Mouse (Mus musculus): Measurements from ENCODE around the gene Phldb1. TPM values are rescaled to one million over a fixed set of nuclear protein-coding genes. Genes with fewer than 3 reads are reported as not detected.

Phldb1 gene
- polyA plus RNA-seq, 1 experiment from 2014 or later = 36.3 TPM

- Histone ChIP-seq H3K27me3 (ENCODE audit: control insufficient read depth, insufficient read depth, low read length) (peaks cover 8% of the 10 kb centered on the region; the same call in 1 of the 2 replicates), H3K4me2 (replicated peaks; ENCODE audit: low read depth, low read length) (peak overlapping the region; percentile 100), H3K36me3 (ENCODE audit: control insufficient read depth, insufficient read depth, low read length) (no peaks in the 10 kb centered on the region), H3K9me3 (ENCODE audit: control insufficient read depth, low read length) (no peaks in the 10 kb centered on the region), H3K4me1 (replicated peaks; ENCODE audit: control insufficient read depth, insufficient read depth, low read length) (peaks cover 5% of the 10 kb centered on the region), H3K4me3 (ENCODE audit: low read depth, low read length) (peak overlapping the region; percentile 63), H3K9ac (ENCODE audit: low read depth, low read length) (peak overlapping the region; percentile 71), H3K27ac (ENCODE audit: low read depth, low read length) (peak overlapping the region; percentile 24; the same call in 1 of the 2 replicates)
- no peak for ATAC-seq (ENCODE audit: low FRiP score)
- no peak for DNase-seq (ENCODE audit: low spot score)
- 50% methylated on average over 12 of the region's 12 CpGs for WGBS
Measured at GRCm38 (mm10) chr9:44732921-44733530, 2.0 kb downstream of the Phldb1 start.

DNA sequence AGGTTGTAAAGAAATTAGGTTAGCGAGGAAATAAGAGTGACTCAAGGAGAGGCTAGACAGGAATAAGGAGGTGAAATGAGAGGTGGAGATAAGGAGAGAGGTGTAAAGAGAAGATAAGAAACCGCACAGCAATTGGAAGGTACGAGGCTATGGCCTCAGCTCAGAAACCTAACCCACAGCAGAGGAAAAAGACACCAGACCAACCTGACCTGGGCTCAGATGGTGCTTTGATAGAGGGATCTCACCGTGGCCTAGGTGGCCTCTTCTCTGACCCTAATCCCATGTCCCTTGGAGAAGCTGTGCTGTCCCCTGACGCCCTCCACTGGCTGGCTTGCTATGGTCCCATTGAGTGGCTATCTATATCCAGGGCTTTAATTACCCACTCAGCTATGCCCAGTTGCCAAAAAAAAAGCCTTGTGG lies 2.9 kb downstream of the Phldb1 start:
- H3K4me2 ChIP-seq (replicated peaks; ENCODE audit: low read depth, low read length) = no peak overlapping the region
- peaks cover 5% of the 10 kb centered on the region for H3K4me1 ChIP-seq (replicated peaks; ENCODE audit: control insufficient read depth, insufficient read depth, low read length)
- 68% methylated on average over 5 of the region's 5 CpGs for WGBS

GRCm38 (mm10) chr9:44727441-44727840 lies 7.6 kb downstream of the Phldb1 start:
- WGBS = 77% methylated on average over 5 of the region's 5 CpGs
- peaks cover 9% of the 10 kb centered on the region; the same call in 1 of the 2 replicates for H3K4me1 ChIP-seq (replicated peaks; ENCODE audit: control insufficient read depth, insufficient read depth, low read length)
- no peak overlapping the region for H3K27ac ChIP-seq (ENCODE audit: low read depth, low read length)
- ATAC-seq (ENCODE audit: low FRiP score) = no peak
- no peak overlapping the region for H3K4me3 ChIP-seq (ENCODE audit: low read depth, low read length)
- no peak overlapping the region for H3K4me2 ChIP-seq (replicated peaks; ENCODE audit: low read depth, low read length)
- DNase-seq (ENCODE audit: low spot score) = no peak
- H3K36me3 ChIP-seq (ENCODE audit: control insufficient read depth, insufficient read depth, low read length) = no peaks in the 10 kb centered on the region
- H3K9ac ChIP-seq (ENCODE audit: low read depth, low read length) = no peak overlapping the region
- H3K27me3 ChIP-seq (ENCODE audit: control insufficient read depth, insufficient read depth, low read length) = no peaks in the 10 kb centered on the region
- H3K9me3 ChIP-seq (ENCODE audit: control insufficient read depth, low read length) = no peaks in the 10 kb centered on the region

More for the DNA sequence above, 2.9 kb downstream of the Phldb1 start:
- Histone ChIP-seq H3K9me3 (ENCODE audit: control insufficient read depth, low read length) (no peaks in the 10 kb centered on the region), H3K4me3 (ENCODE audit: low read depth, low read length) (no peak overlapping the region), H3K9ac (ENCODE audit: low read depth, low read length) (no peak overlapping the region), H3K27ac (ENCODE audit: low read depth, low read length) (no peak overlapping the region), H3K27me3 (ENCODE audit: control insufficient read depth, insufficient read depth, low read length) (peaks cover 8% of the 10 kb centered on the region; the same call in 1 of the 2 replicates), H3K36me3 (ENCODE audit: control insufficient read depth, insufficient read depth, low read length) (no peaks in the 10 kb centered on the region)
- no peak for DNase-seq (ENCODE audit: low spot score)
- ATAC-seq (ENCODE audit: low FRiP score) = no peak

- no peak for ATAC-seq (ENCODE audit: low FRiP score)
- H3K36me3 ChIP-seq (ENCODE audit: control insufficient read depth, insufficient read depth, low read length) = no peaks in the 10 kb centered on the region
- peak overlapping the region; percentile 24 for H3K27ac ChIP-seq (ENCODE audit: low read depth, low read length)
- no peak overlapping the region for H3K4me3 ChIP-seq (ENCODE audit: low read depth, low read length)
- WGBS = 51% methylated on average over 10 of the region's 10 CpGs
- H3K9ac ChIP-seq (ENCODE audit: low read depth, low read length) = peak overlapping the region; percentile 15; the same call in 1 of the 2 replicates
- H3K4me1 ChIP-seq (replicated peaks; ENCODE audit: control insufficient read depth, insufficient read depth, low read length) = peaks cover 11% of the 10 kb centered on the region; the same call in 1 of the 2 replicates
- H3K27me3 ChIP-seq (ENCODE audit: control insufficient read depth, insufficient read depth, low read length) = no peaks in the 10 kb centered on the region
- DNase-seq (ENCODE audit: low spot score) = no peak
- no peak overlapping the region for H3K4me2 ChIP-seq (replicated peaks; ENCODE audit: low read depth, low read length)
- no peaks in the 10 kb centered on the region for H3K9me3 ChIP-seq (ENCODE audit: control insufficient read depth, low read length)
Measured at GRCm38 (mm10) chr9:44726431-44727146, 8.4 kb downstream of the Phldb1 start.

DNA sequence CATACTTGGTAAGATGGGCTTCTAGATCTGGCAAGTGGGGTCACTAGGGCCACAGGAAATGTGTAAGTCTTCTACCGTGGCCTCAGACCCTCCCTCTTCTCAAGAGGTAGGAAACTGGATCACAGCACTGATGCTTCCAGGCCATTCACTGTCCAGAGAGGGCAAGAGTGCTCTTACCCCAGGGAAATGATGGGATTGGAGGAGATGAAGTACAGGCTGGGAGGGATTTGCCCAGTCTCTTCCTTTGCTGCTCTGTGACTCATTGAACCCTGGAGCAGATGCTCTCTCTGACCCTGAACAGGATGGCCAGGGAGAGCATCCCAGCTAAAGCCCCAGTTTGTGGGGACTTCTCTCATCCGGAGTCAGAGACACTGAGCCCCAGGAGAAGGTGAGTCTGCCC lies 10.3 kb downstream of the Phldb1 start:
- no peak overlapping the region for H3K4me3 ChIP-seq (ENCODE audit: low read depth, low read length)
- peaks cover 16% of the 10 kb centered on the region; the same call in 1 of the 2 replicates for H3K4me1 ChIP-seq (replicated peaks; ENCODE audit: control insufficient read depth, insufficient read depth, low read length)
- no peaks in the 10 kb centered on the region for H3K27me3 ChIP-seq (ENCODE audit: control insufficient read depth, insufficient read depth, low read length)
- ATAC-seq (ENCODE audit: low FRiP score) (no peak), DNase-seq (ENCODE audit: low spot score) (no peak)
- H3K4me2 ChIP-seq (replicated peaks; ENCODE audit: low read depth, low read length) = no peak overlapping the region
- H3K9ac ChIP-seq (ENCODE audit: low read depth, low read length) = no peak overlapping the region
- H3K27ac ChIP-seq (ENCODE audit: low read depth, low read length) = peak overlapping the region; percentile 4; the same call in 1 of the 2 replicates
- no peaks in the 10 kb centered on the region for H3K9me3 ChIP-seq (ENCODE audit: control insufficient read depth, low read length)
- WGBS = 37% methylated on average over 2 of the region's 2 CpGs
- H3K36me3 ChIP-seq (ENCODE audit: control insufficient read depth, insufficient read depth, low read length) = no peaks in the 10 kb centered on the region

DNA sequence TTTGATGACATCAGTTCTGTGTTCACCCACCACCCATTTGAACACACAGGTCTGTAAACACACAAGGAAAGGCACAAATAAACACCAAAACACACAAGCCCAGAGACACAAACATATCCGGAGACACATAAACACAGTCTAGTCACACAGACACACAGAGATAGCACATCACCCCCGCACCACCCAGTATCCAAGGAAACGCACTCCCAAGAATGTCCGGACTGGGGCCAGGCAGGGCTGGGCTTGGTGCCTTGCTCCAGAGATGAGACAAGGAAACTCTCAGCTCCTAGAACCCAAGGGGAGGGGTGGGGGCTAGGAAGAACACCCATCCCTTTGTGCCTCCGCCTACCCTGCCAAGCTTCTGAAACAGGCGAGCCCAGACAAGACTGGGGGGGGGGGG lies 10.8 kb downstream of the Phldb1 start:
- DNase-seq (ENCODE audit: low spot score) = peak; percentile 41
- H3K4me3 ChIP-seq (ENCODE audit: low read depth, low read length) = no peak overlapping the region
- no peaks in the 10 kb centered on the region for H3K36me3 ChIP-seq (ENCODE audit: control insufficient read depth, insufficient read depth, low read length)
- no peaks in the 10 kb centered on the region for H3K9me3 ChIP-seq (ENCODE audit: control insufficient read depth, low read length)
- H3K9ac ChIP-seq (ENCODE audit: low read depth, low read length) = no peak overlapping the region
- H3K4me1 ChIP-seq (replicated peaks; ENCODE audit: control insufficient read depth, insufficient read depth, low read length) = peaks cover 16% of the 10 kb centered on the region; the same call in 1 of the 2 replicates
- no peak for ATAC-seq (ENCODE audit: low FRiP score)
- H3K4me2 ChIP-seq (replicated peaks; ENCODE audit: low read depth, low read length) = no peak overlapping the region
- 0 out of 2 replicates have a peak overlapping the region, but pooled peaks have one; percentile 10 for H3K27ac ChIP-seq (ENCODE audit: low read depth, low read length)
- H3K27me3 ChIP-seq (ENCODE audit: control insufficient read depth, insufficient read depth, low read length) = no peaks in the 10 kb centered on the region
- 44% methylated on average over 6 of the region's 6 CpGs for WGBS

DNA sequence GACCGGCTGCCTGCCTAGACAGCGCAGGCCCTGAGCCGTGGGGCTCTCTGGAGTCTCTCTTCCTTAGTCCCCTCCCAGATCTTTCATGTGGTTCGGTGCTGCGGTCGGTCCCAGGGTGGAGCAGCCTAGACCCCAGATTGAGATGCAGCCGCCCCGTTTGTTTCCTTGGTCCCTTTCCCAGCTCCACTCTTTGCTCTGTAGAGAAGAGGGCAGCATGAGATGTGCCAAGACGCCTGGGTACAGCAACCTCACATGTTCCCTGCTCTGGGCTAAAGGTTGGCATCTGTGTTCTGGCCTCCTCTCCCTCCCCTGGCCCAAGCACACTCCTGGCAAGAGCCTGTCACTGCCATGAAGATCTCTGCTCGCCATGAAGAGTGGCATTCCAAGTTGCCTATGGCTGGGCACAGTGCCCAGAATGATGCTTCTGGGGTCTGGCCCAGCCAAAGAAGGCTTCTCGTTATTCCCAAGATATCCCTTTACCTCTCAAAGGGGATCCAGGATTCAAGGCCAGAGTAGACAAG lies 11.4 kb downstream of the Phldb1 start:
- ATAC-seq (ENCODE audit: low FRiP score) (no peak), DNase-seq (ENCODE audit: low spot score) (no peak)
- Histone ChIP-seq H3K27me3 (ENCODE audit: control insufficient read depth, insufficient read depth, low read length) (no peaks in the 10 kb centered on the region), H3K4me2 (replicated peaks; ENCODE audit: low read depth, low read length) (no peak overlapping the region), H3K4me3 (ENCODE audit: low read depth, low read length) (no peak overlapping the region), H3K9ac (ENCODE audit: low read depth, low read length) (no peak overlapping the region), H3K4me1 (replicated peaks; ENCODE audit: control insufficient read depth, insufficient read depth, low read length) (peaks cover 16% of the 10 kb centered on the region; the same call in 1 of the 2 replicates), H3K9me3 (ENCODE audit: control insufficient read depth, low read length) (no peaks in the 10 kb centered on the region), H3K27ac (ENCODE audit: low read depth, low read length) (peak overlapping the region; percentile 73), H3K36me3 (ENCODE audit: control insufficient read depth, insufficient read depth, low read length) (no peaks in the 10 kb centered on the region)
- 80% methylated on average over 10 of the region's 11 CpGs for WGBS

- 47% methylated on average over 7 of the region's 7 CpGs for WGBS
- H3K9ac ChIP-seq (ENCODE audit: low read depth, low read length) = no peak overlapping the region
- no peaks in the 10 kb centered on the region for H3K27me3 ChIP-seq (ENCODE audit: control insufficient read depth, insufficient read depth, low read length)
Measured at GRCm38 (mm10) chr9:44723008-44723407, 12.0 kb downstream of the Phldb1 start.

More at GRCm38 (mm10) chr9:44723008-44723407, 12.0 kb downstream of the Phldb1 start:
- peaks cover 16% of the 10 kb centered on the region; the same call in 1 of the 2 replicates for H3K4me1 ChIP-seq (replicated peaks; ENCODE audit: control insufficient read depth, insufficient read depth, low read length)
- no peaks in the 10 kb centered on the region for H3K9me3 ChIP-seq (ENCODE audit: control insufficient read depth, low read length)
- H3K4me3 ChIP-seq (ENCODE audit: low read depth, low read length) = no peak overlapping the region
- no peaks in the 10 kb centered on the region for H3K36me3 ChIP-seq (ENCODE audit: control insufficient read depth, insufficient read depth, low read length)
- H3K27ac ChIP-seq (ENCODE audit: low read depth, low read length) = peak overlapping the region; percentile 73
- ATAC-seq (ENCODE audit: low FRiP score) (no peak), DNase-seq (ENCODE audit: low spot score) (no peak)
- H3K4me2 ChIP-seq (replicated peaks; ENCODE audit: low read depth, low read length) = no peak overlapping the region

All from hindbrain, embryonic 11.5 days (tissue).